Mouse (Mus musculus) spleen, postnatal 36 days (tissue): ENCODE measurements around the gene Nr2c2ap.
A peak's percentile ranks its signal among the peaks of the same experiment; 100 is the strongest.

Experiments used
- DNase-seq, 2 experiments: peaks; one replicate each; pipeline ENCODE4 v3.0.0; 2022; ENCODE audit warnings: low spot score in 2 of 2, mixed read lengths in 1 of 2

Nr2c2ap gene

GRCm38 (mm10) chr8:70120667-70121066, 10.5 kb upstream of the Nr2c2ap start, which contains the start of gene Ncan:
Gene Ncan, minus strand, starts transcription at chr8:70120873.
- no peak for DNase-seq

- no peak for DNase-seq
Measured at GRCm38 (mm10) chr8:70122863-70123262, 8.3 kb upstream of the Nr2c2ap start.

GRCm38 (mm10) chr8:70124992-70125391, 6.1 kb upstream of the Nr2c2ap start:
- DNase-seq = no peak

GRCm38 (mm10) chr8:70128435-70128834, 2.7 kb upstream of the Nr2c2ap start:
- DNase-seq = no peak

- no peak for DNase-seq
Measured at GRCm38 (mm10) chr8:70129309-70129952, 1.7 kb upstream of the Nr2c2ap start.

- no peak for DNase-seq
Measured at GRCm38 (mm10) chr8:70130066-70130465, 1.1 kb upstream of the Nr2c2ap start.

- DNase-seq = no peak
Measured at GRCm38 (mm10) chr8:70134086-70134485, 3.0 kb downstream of the Nr2c2ap start.

GRCm38 (mm10) chr8:70134931-70135330, 3.8 kb downstream of the Nr2c2ap start:
- DNase-seq = no peak

- DNase-seq = no peak
Measured at GRCm38 (mm10) chr8:70136591-70136990, 5.5 kb downstream of the Nr2c2ap start.

- no peak for DNase-seq
Measured at GRCm38 (mm10) chr8:70137890-70138289, 6.8 kb downstream of the Nr2c2ap start.

GRCm38 (mm10) chr8:70139026-70139857, 8.1 kb downstream of the Nr2c2ap start, which contains the start of the genes Rfxank, Borcs8 and Mef2b:
Gene Rfxank, minus strand, starts transcription at chr8:70139154.
Gene Borcs8, plus strand, starts transcription at chr8:70139499.
Gene Mef2b, plus strand, starts transcription at chr8:70139711.
- DNase-seq = peak; percentile 99

GRCm38 (mm10) chr8:70139981-70140380, 8.8 kb downstream of the Nr2c2ap start:
- no peak for DNase-seq

GRCm38 (mm10) chr8:70147678-70148607, 16.8 kb downstream of the Nr2c2ap start:
- DNase-seq = no peak

- no peak for DNase-seq
Measured at GRCm38 (mm10) chr8:70150158-70150557, 19.0 kb downstream of the Nr2c2ap start.

- peak; percentile 83 to 84 for DNase-seq
Measured at GRCm38 (mm10) chr8:70152537-70153257, 21.6 kb downstream of the Nr2c2ap start.

- DNase-seq = no peak
Measured at GRCm38 (mm10) chr8:70157240-70157800, 26.2 kb downstream of the Nr2c2ap start.

- DNase-seq = peak; percentile 80 to 81
Measured at GRCm38 (mm10) chr8:70158069-70158853, 27.1 kb downstream of the Nr2c2ap start.

- no peak for DNase-seq
Measured at GRCm38 (mm10) chr8:70159211-70159610, 28.1 kb downstream of the Nr2c2ap start.

GRCm38 (mm10) chr8:70160015-70160414, 28.9 kb downstream of the Nr2c2ap start:
- peak; percentile 84 to 86 for DNase-seq

GRCm38 (mm10) chr8:70163316-70163715, 32.2 kb downstream of the Nr2c2ap start:
- no peak for DNase-seq
